Mouse (Mus musculus) stomach, postnatal 0 days (tissue): ENCODE data around the gene Elovl5. TPM values are rescaled to one million over a fixed set of nuclear protein-coding genes. Genes with fewer than 3 reads are reported as not detected.

Source experiments
- ATAC-seq: fragments of 200-750 bp; cut with Nextera tagmentation; 2 replicates; pipeline ENCODE4 v1.8.0; 2017; ENCODE audit not compliant: low FRiP score, low TSS enrichment
- DNase-seq: peaks from one replicate; pipeline ENCODE4 v3.0.0-alpha.2; 2016; ENCODE audit warnings: low spot score
- H3K27ac ChIP-seq: fragments of 300-500 bp; sonication (generic); replicated peaks from 2 replicates; pipeline ENCODE4 v1.5.1; 2014; ENCODE audit warnings: mild to moderate bottlenecking, control low read depth
- H3K27me3 ChIP-seq: fragments of 300-500 bp; sonication (generic); 2 replicates; pipeline ENCODE4 v1.6.1; 2014; ENCODE audit warnings: low read length; ENCODE audit not compliant: control insufficient read depth, insufficient read depth
- H3K36me3 ChIP-seq: fragments of 300-500 bp; sonication (generic); 2 replicates; pipeline ENCODE4 v1.6.1; 2014; ENCODE audit warnings: low read length, mixed read lengths; ENCODE audit not compliant: control insufficient read depth, insufficient read depth
- H3K4me1 ChIP-seq: fragments of 300-500 bp; sonication (generic); replicated peaks from 2 replicates; pipeline ENCODE4 v1.6.1; 2014; ENCODE audit warnings: antibody characterized with exemption; ENCODE audit not compliant: control insufficient read depth, insufficient read depth
- H3K4me2 ChIP-seq: fragments of 300-500 bp; sonication (generic); replicated peaks from 2 replicates; pipeline ENCODE4 v1.6.1; 2014; ENCODE audit warnings: low read depth, mild to moderate bottlenecking, control low read depth, moderate library complexity
- H3K4me3 ChIP-seq: fragments of 300-500 bp; sonication (generic); 2 replicates; pipeline ENCODE4 v1.5.1; 2014; ENCODE audit warnings: low read depth, low read length, control low read depth
- H3K9ac ChIP-seq: fragments of 300-500 bp; sonication (generic); 2 replicates; pipeline ENCODE4 v1.6.1; 2014; ENCODE audit warnings: mild to moderate bottlenecking, low read length, control low read depth, mixed read lengths
- H3K9me3 ChIP-seq: fragments of 300-500 bp; sonication (generic); 2 replicates; pipeline ENCODE4 v1.6.1; 2016; ENCODE audit warnings: low read length; ENCODE audit not compliant: control insufficient read depth
- CTCF ChIP-seq: IDR thresholded peaks from 2 replicates; pipeline ENCODE4 v1.5.1; 2016; ENCODE audit warnings: antibody characterized with exemption, low read depth, mild to moderate bottlenecking, moderate library complexity
- EP300 ChIP-seq: optimal IDR thresholded peaks from 2 replicates; pipeline ENCODE3; 2016; ENCODE audit warnings: antibody characterized with exemption
- WGBS: fragments of 180-500 bp; shearing (Covaris S2); extraction: QIAGEN DNeasy Blood & Tissue Kit; methylation state at CpG from one replicate; pipeline ENCODE4 v1.1.7; 2014; 5-methylcytosine and 5-hydroxymethylcytosine counted together
- polyA plus RNA-seq: library from polyadenylated mRNA; unstranded; fragments of >200 nt; fragmentation: Nextera tagmentation; extraction: Ambion mirVana; gene quantifications from 2 replicates; pipeline ENCODE4 v1.2.1, GENCODE M21; 2015

Elovl5 gene
- polyA plus RNA-seq, 1 experiment from 2014 or later, result 38.0 TPM

DNA sequence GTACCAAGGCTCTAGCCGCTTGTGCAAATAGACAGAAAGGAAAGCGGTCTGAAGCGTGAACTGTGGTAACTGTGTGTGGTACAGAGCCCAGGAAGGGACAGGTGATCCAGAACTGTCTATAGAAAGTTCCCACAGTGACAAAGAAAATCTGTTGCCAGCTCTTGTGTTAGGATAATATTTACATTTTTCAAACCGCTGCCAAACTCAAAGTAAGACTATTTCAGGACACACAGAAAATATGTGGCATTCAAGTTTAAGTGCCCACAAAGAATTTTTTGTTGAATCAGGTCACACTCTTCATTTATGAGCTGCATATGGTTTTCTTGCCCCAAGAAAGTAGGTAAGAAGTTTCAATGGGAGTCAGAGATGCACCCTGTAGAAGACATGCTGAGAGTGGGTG lies 115.8 kb downstream of the Elovl5 start:
- H3K9ac ChIP-seq, result no peak overlapping the region
- ATAC-seq (no peak), DNase-seq (no peak)
- no peaks in the 10 kb centered on the region for H3K27me3 ChIP-seq
- H3K27ac ChIP-seq, result no peak overlapping the region
- no peaks in the 10 kb centered on the region for H3K9me3 ChIP-seq
- H3K4me1 ChIP-seq, result no peaks in the 10 kb centered on the region
- no peaks in the 10 kb centered on the region for H3K36me3 ChIP-seq
- H3K4me3 ChIP-seq, result no peak overlapping the region
- no peak overlapping the region for H3K4me2 ChIP-seq
- WGBS, result 59% methylated on average over 4 of the region's 4 CpGs
- TF ChIP-seq EP300 (no peak), CTCF (no peak)

Other genes with a start within 250 kb of the Elovl5 start
- 18.1 and 20.2 TPM in 2 replicates for gene Gclc, start 162.8 kb upstream of the Elovl5 start, polyA plus RNA-seq
- not detected in 2 replicates for gene Gcm1, start 134.6 kb downstream of the Elovl5 start, polyA plus RNA-seq
- gene Fbxo9, start 191.7 kb downstream of the Elovl5 start, polyA plus RNA-seq, result 41.0 and 44.5 TPM in 2 replicates
- gene Ick, start 191.8 kb downstream of the Elovl5 start, polyA plus RNA-seq, result 28.5 and 31.3 TPM in 2 replicates